Mouse (Mus musculus) heart, adult 2 months (tissue): ENCODE measurements around the gene Palm2.

ENCODE experiments used
- CTCF ChIP-seq: fragments of 200-600 bp; IDR thresholded peaks from 2 replicates; pipeline ENCODE4 v1.8.1; 2022; ENCODE audit warnings: antibody characterized with exemption, mild to moderate bottlenecking, moderate library complexity
- EP300 ChIP-seq: fragments of 200-500 bp; IDR thresholded peaks from 2 replicates; pipeline ENCODE4 v1.6.1; 2011; ENCODE audit warnings: low read depth, low read length, control low read depth; ENCODE audit not compliant: insufficient read depth
- POLR2A ChIP-seq: fragments of 200-500 bp; IDR thresholded peaks from 2 replicates; pipeline ENCODE4 v1.6.1; 2011; ENCODE audit warnings: mild to moderate bottlenecking, low read depth, low read length, control low read depth; ENCODE audit not compliant: insufficient read depth

- no peak for TF ChIP-seq POLR2A
- TF ChIP-seq CTCF, result peak; percentile 52
- TF ChIP-seq EP300, result 0 out of 2 replicates have a peak, but pooled peaks have one; percentile 19
These were observed 289.6 kb downstream of the Palm2 start for GRCm38 (mm10) chr4:57723659-57724058.
